Mouse (Mus musculus) kidney, postnatal 4 days (tissue): Measurements from ENCODE around the gene Rsc1a1.

Experiments
- DNase-seq, 2 experiments: peaks; one replicate each; pipeline ENCODE4 v3.0.0; 2021; ENCODE audit warnings: mixed read lengths in 2 of 2

The Rsc1a1 gene

GRCm38 (mm10) chr4:141685499-141685898, at the start of gene Rsc1a1:
Gene Rsc1a1, minus strand, starts transcription at chr4:141685599.
- DNase-seq, result no peak

DNA sequence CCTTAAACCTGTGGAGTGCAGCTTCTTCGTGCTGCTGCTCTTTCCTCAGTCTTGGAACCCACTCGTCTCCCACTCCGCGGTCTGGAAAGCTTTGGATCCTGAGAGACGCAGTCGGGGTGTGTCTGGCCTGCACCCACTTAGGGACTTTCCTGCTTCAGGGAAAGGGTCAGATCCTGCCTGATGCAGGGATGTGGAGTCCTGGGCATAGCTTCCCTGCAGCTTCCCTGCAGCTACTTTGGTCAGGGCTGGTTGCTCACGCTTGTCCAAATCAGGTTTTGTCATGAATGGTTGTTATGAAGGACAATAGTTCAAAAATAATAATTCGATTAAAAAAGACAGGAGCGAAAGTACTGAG, 49.8 kb upstream of the Rsc1a1 start:
- DNase-seq, result no peak

GRCm38 (mm10) chr4:141734446-141735205, 49.2 kb upstream of the Rsc1a1 start:
- DNase-seq, result peak; percentile 88 to 93

DNA sequence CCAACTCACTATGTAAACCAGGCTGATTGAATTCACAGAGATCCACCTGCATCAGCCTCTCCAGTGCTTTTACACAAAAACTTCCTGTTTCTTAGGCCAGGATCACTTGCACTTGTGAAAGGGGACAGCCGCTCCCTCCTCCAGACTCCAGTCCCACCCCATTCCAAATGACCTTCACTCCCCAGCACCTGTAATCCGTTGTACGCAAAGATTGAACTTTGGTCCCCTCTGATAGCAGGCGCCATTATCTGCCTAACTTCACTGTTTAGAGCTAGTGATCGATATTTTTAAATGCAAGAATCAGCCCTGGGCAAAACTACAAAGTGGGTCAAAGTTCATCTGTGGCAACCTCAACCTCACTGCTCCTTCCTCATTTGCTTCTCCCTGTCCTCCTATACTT, 46.4 kb upstream of the Rsc1a1 start:
- DNase-seq, result no peak

DNA sequence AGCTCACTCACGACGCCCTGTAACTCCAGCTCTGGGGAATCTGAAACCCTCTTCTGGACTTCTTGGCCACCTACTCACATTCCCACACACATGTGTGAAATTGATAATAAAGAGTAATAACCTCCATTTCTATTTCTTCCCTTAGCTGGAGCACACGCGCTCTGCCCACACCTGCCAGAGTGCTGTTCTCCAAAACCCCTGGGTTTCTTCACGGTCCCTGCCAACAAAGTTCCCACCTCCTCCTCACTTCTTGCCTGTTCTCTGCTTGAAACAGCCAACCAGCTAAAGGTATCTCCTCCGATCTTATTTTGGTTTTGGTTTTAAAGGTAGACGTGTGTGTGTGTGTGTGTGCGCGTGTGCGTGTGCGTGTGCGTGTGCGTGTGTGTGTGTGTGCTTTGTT, 45.0 kb upstream of the Rsc1a1 start:
- no peak for DNase-seq

GRCm38 (mm10) chr4:141729266-141729665, 43.9 kb upstream of the Rsc1a1 start:
- no peak for DNase-seq

DNA sequence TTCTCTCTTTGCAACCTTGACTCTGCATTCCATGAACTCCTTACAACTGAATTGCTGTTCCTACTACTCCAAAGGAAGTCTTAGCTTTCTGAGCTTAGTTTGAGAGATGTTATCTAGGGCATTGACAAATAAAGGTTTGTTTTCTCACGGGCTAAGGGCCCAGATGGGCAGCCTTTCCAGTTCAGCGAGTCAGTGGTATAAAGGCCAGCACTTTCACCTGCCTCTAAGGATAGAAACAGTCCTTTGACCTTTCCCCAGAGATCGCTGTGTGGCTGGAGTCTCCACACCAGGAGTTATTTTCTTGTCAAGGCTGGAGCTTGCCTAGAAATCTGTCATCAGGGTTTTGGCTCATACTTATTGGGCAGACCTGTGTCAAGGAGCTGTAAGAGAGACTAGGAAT, 40.3 kb upstream of the Rsc1a1 start:
- no peak for DNase-seq

DNA sequence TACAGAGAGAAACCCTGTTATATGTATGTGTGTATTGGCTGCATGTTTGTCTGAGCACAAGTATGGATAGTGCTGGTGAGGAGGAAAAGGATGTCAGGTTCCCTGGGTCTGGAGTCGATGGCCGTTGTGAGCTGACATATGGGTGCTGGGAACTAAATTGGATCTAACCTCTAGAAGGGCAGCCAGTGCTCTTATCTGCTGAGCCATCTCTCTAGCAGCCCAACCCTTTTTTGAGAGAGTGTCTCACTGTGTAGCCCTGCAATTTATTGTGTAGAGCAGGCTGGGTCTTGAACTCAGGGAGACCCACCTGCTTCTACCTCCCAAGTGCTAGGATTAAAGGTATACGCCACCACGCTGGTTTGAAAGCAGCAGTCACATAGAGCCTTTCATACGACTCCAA, 39.9 kb upstream of the Rsc1a1 start:
- no peak for DNase-seq

DNA sequence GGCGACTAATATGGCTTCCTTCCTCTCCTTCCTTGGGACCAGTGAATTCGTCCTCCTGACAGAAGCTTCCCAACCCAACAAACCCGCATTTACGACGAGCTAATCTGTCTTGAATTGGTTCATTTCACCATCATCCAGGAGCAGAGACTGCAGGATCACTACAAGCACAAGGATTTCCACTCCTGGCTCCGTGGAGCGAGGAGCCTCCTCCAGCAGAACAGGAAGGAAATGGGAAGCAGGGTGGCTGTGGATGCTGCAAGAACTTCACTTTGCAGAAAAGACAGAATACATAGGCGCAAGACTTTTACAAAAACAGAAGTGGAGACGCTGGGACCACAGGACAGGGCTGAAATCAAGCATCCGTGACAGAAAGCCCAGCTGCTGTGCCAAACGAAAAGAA, 39.2 kb upstream of the Rsc1a1 start:
- peak in 1 of 2 experiments; percentile 18 for DNase-seq

- DNase-seq, result peak in 1 of 2 experiments; percentile 23
Observed at GRCm38 (mm10) chr4:141723673-141724068, 38.3 kb upstream of the Rsc1a1 start.

- DNase-seq, result peak; percentile 92 to 96
Observed at GRCm38 (mm10) chr4:141722731-141723672, 37.6 kb upstream of the Rsc1a1 start, which contains the start of gene Ddi2. Gene Ddi2, minus strand, starts transcription at chr4:141723419.

DNA sequence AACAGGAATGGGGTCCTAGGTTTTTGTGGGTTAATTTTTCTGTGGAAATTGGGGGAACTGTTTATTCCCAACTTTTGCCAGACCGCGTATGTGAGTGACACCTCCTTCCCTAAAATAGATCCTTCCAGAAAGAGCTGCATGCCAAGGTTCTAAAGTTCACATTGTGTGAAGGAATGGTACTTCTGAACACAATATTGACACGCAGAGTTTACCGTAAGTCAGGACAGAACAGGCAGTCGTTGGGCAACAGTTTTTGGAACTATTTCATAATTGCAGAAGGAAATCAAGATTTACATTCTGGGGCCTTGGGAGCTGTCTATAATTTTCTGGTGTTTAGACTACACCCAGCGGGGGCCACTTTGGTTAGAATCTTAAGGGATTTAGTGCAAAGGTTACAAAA, 36.6 kb upstream of the Rsc1a1 start:
- DNase-seq, result no peak

DNA sequence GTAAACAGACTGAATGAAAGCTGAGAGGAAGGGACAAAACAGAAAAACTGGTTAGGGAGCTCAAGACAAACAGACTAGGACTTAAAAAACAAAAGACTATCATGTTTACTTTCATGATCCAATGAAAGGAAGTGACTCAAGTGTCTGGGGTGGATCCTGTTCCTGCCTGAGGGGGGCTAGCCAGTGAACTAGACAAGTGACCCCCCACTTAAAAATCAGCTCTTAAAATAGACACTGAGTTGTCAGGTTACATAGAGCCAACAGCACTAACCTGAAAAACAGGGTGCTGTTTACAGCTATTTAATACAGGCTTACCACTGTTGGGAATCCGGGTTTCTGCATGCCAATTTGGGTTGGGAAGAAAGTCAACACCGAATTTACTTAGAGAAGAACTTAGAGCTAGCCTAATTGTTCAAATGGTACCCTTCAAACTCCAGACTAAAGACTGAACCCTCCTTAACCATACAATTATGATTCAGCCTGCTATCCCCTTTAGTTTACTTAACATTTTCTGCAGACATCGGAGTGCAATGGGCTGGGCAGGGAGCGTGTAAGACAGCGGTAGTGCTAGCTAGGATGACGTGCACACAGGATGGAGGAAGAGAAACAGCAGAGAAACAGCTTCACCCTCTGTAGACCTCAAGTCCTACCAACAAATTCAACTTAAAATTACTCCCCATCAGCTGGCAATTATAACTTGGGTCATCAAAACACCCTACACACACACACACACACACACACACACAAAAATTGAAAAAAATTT, 35.5 kb upstream of the Rsc1a1 start:
- DNase-seq, result no peak

GRCm38 (mm10) chr4:141719304-141719703, 33.9 kb upstream of the Rsc1a1 start:
- DNase-seq, result no peak

DNA sequence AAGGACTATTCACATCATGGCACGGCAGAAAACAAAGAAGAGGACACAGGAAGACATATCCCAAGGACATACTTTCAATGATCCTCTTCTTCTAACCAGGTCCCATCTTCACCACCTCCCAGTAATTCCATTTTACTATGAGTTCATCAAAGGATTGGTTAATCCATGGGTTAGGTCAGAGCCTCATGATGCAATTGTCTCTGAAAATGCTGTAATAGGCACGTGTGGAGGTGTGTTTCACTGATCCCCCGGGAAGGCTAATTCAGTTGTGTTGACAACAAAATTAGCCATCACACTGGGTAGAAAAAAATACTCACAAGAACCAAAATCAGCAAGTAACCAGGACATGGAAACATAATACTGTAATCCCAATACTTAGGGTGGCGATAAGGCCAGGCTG, 32.2 kb upstream of the Rsc1a1 start:
- no peak for DNase-seq

DNA sequence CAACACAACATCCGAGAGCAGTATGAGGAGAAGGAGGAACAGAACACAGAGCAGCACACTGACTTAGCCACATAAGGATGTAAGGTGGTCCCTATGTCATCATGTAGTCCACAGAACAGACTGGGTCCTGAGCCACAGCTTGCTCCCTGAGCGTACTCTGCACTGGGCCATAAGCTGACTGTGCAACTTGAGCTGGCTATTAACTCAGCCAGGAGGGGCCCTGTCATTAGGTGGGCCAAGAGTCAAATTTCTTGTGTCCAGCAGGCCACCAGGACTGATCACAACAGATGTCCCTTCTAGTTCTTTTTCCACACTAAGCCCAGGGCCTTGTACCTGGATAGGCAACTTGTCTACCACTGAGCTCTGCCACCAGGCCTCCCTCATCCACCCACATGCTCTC, 29.6 kb upstream of the Rsc1a1 start:
- DNase-seq, result peak in 1 of 2 experiments; percentile 39

DNA sequence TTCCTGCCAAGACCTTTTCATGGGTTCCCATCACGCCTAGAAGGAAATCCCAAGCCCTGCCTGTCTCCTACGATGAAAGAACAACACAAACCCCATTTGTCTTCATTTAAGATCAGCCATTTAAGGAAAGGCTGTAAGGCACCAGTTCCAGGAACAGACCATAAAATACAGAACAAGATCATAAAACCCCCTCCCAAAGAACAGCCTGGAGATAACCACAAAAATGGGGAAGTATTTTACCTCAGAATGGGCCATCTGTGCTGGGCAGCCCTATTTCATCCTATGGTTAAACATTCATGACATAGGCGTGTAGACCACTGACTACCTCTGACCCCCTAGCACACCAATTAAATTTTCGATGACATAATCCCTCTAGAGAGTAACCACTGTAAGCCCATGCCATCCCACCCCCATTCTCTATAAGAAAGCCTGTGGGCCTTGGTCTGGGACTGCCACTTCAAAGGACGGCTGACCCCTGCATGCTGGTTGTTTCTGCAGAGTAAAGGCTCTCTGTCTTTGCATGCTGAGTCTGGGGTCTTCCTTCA, 28.3 kb upstream of the Rsc1a1 start:
- DNase-seq, result no peak

DNA sequence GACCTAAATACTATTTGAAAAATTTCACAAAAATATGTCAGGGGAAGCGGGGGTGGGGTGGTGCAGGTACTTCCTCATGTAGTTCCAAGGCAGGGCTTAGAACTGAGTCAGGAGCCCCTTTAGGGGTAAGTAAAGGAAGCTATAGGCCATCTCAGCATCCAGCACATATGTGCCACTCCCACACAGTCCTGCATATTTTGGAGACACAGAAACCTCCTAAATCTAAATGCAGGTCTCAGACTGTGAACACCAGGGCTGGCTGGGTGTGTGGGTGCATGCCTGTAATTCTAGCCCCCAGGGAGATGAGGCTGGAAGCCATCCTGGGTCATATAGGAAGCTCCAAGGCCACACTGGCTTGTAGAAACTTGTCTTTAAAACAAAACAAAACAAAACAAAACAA, 25.9 kb upstream of the Rsc1a1 start:
- no peak for DNase-seq

DNA sequence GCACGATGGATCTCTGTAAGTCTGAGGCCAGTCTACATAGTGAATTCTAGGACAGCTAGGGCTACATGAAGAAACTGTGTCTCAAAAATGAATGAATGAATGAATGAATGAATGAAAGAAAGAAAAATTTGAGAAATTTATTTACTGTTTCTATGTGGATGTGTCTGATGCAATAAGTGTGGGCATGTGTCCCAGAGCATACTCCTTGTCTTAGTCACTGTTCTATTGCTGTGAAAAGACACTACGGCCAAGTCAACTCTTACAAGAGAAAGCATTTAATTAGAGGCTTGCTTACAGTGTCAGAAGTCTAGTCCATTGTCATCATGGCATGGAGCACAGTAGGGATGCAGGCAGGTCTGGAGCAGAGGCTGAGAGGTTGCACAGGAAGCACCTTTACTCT, 23.6 kb upstream of the Rsc1a1 start:
- no peak for DNase-seq

DNA sequence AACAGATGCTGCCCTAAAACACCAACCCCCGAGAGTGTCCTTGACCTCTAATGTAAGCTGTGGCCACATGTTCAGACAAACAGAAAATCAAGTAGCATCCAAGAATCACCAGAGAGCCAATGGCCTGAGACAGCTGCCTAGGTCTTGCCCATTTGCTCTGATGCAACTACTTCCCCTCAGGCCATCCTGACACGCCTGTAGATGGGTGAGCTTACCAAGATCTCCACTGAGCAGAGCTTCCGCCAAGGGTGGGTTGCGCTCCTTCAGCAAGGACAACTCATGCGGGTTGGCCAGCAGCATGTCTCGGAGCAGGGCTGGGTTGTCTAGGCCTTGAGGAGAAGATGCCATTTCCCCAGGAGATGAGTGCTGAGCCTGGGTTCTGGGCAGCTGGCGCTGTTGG, 22.6 kb upstream of the Rsc1a1 start:
- DNase-seq, result no peak

DNA sequence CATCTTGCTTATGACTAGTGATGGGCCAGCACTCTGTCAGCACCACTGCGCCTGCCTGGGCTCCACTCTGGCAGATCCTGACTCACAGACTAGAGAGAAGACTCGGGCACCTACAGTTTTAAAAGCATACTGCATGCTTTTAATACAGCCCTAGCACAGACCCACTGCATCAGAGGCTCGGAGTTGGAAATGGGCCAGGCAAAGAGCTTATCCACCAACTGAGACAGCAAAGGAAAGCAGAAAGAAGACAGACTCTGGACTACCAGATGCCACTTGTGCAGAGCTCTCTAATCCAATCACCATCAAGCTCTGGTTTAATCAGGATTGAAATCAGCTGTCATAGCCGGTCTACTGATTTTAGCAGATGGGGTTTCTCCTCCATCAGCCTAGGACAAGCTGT, 19.9 kb upstream of the Rsc1a1 start:
- DNase-seq, result peak; percentile 44 to 60

GRCm38 (mm10) chr4:141704625-141705024, 19.2 kb upstream of the Rsc1a1 start:
- DNase-seq, result no peak

DNA sequence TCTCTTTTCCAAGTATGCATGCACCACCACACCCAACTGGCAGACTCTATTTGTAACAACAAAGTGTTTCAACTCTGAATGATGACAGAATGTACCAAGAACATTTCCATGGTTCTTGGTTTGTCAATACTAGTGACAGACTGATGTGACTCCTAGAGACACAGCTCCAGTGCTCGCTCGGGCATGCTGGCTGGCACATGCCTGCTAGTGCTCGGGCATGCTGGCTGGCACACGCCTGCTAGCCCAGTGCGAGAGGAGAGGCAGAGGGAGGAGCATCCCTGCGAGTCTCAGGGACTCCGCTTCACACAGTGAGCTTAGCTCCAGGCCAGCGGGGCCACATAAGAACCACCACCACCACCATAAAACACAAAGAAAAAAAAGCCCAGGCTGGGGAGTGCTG, 9.3 kb upstream of the Rsc1a1 start:
- no peak for DNase-seq
